Mouse (Mus musculus) bone marrow, adult 2 months (tissue): ENCODE results near the gene Zfp715.

Source experiments
- CTCF ChIP-seq: fragments of 200-500 bp; IDR thresholded peaks from 2 replicates; pipeline ENCODE4 v1.5.1; 2011; ENCODE audit warnings: low read length, control low read depth; ENCODE audit not compliant: control insufficient read depth, insufficient read depth
- POLR2A ChIP-seq: fragments of 200-500 bp; IDR thresholded peaks from 2 replicates; pipeline ENCODE4 v1.6.1; 2011; ENCODE audit warnings: low read depth, mild to moderate bottlenecking, control low read depth, low read length, borderline replicate concordance; ENCODE audit not compliant: control insufficient read depth

- TF ChIP-seq POLR2A (no peak), CTCF (no peak)
Observed at GRCm38 (mm10) chr7:43328101-43328500, 15.0 kb upstream of the Zfp715 start.
